Mouse (Mus musculus) MEL (cell line): ENCODE data around the gene Klhl42.

Experiments used
- CTCF ChIP-seq, 3 experiments: IDR thresholded peaks in 2 of 3; conservative IDR thresholded peaks in 1 of 3; 2 replicates each; pipeline ENCODE4 v1.5.1; 2011 to 2012; ENCODE audit warnings: low read length in 3 of 3, low read depth in 2 of 3, mild to moderate bottlenecking in 2 of 3, improper control_type of control experiment in 1 of 3, inconsistent platforms in 1 of 3, mixed read lengths in 1 of 3, moderate library complexity in 1 of 3; ENCODE audit not compliant: control insufficient read depth in 1 of 3, insufficient read depth in 1 of 3, poor library complexity in 1 of 3, severe bottlenecking in 1 of 3
- E2F4 ChIP-seq: IDR thresholded peaks from 2 replicates; pipeline ENCODE4 v1.6.1; 2011; ENCODE audit warnings: low read depth, low read length, improper control_type of control experiment, borderline replicate concordance
- JUND ChIP-seq: IDR thresholded peaks from 2 replicates; pipeline ENCODE4 v1.6.1; 2011; ENCODE audit warnings: low read depth, mild to moderate bottlenecking, improper control_type of control experiment, low read length
- MAFK ChIP-seq: IDR thresholded peaks from 2 replicates; pipeline ENCODE4 v1.6.1; 2011; ENCODE audit warnings: low read depth, mild to moderate bottlenecking, low read length, improper control_type of control experiment, borderline replicate concordance
- MXI1 ChIP-seq: IDR thresholded peaks from 2 replicates; pipeline ENCODE4 v1.6.1; 2011; ENCODE audit warnings: mild to moderate bottlenecking, low read depth, low read length, improper control_type of control experiment
- SIN3A ChIP-seq: IDR thresholded peaks from 2 replicates; pipeline ENCODE4 v1.6.1; 2012; ENCODE audit warnings: low read length, improper control_type of control experiment, inconsistent platforms

DNA sequence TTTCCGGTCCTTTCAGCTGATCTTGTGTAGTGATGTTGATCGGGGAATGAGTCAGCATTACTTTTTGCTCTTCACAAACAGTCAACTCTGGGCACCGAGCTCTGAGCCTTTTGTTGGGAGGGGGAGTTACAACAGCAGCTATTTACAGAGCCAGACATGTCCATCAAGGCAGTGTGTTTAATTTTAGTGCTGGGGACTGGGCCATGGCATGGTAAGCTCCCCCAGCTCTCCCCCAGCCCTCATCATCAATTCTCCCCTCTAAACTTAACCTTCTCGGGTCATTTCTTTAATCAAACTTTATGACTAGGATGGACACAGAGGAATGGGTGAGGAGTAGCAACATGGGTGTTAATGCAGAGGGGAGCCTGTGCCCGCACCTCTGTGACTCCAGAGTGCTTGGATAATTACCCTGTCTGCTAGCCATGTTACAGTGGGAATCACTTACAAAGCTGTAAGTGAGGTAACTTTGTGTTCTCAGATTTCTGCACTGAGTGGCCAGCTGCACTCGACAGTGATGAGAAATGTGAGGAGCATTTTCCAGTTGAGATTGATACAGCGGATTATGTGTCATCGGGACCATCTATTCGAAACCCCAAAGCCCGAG is 35.7 kb upstream of the Klhl42 start:
- TF ChIP-seq SIN3A (no peak), CTCF (IDR thresholded peaks at IDR 0.05 in 2 of 3, conservative IDR thresholded peaks at IDR 0.05 in 1 of 3; ENCODE audit: control insufficient read depth in 1 of 3, insufficient read depth in 1 of 3, low read depth in 2 of 3, low read length in 3 of 3, poor library complexity in 1 of 3, severe bottlenecking in 1 of 3) (no peak), E2F4 (no peak), JUND (no peak), MAFK (no peak), MXI1 (no peak)
